Mouse (Mus musculus) megakaryocyte progenitor cell, adult 5-6 weeks (primary cell): ENCODE measurements around the gene Acy3. TPM values are rescaled to one million over a fixed set of nuclear protein-coding genes. Genes with fewer than 3 reads are reported as not detected.
A peak's percentile ranks its signal among the peaks of the same experiment; 100 is the strongest.
"Not testable (repeated sequence)": the region's sequence is repeated elsewhere in the genome, so short reads cannot be mapped to it uniquely, and the experiment has no call there.

Experiments
- ATAC-seq: replicated peaks from 2 replicates; pipeline ENCODE4 v1.8.0; 2016; ENCODE audit warnings: mild to moderate bottlenecking, moderate TSS enrichment, inconsistent platforms; ENCODE audit not compliant: poor library complexity
- total RNA-seq, 2 experiments: library from RNA; stranded (forward) in 1 of 2; stranded (reverse) in 1 of 2; fragments of 157-497, 149-512 nt in 1 of 2; fragments of 200-1000 nt in 1 of 2; gene quantifications; 2 replicates each; pipeline versions ENCODE4 v1.2.3 to v1.2.4; 2015 to 2017

Acy3 gene
- total RNA-seq, 2 experiments from 2014 or later, result 1.2 to 3.4 TPM

DNA sequence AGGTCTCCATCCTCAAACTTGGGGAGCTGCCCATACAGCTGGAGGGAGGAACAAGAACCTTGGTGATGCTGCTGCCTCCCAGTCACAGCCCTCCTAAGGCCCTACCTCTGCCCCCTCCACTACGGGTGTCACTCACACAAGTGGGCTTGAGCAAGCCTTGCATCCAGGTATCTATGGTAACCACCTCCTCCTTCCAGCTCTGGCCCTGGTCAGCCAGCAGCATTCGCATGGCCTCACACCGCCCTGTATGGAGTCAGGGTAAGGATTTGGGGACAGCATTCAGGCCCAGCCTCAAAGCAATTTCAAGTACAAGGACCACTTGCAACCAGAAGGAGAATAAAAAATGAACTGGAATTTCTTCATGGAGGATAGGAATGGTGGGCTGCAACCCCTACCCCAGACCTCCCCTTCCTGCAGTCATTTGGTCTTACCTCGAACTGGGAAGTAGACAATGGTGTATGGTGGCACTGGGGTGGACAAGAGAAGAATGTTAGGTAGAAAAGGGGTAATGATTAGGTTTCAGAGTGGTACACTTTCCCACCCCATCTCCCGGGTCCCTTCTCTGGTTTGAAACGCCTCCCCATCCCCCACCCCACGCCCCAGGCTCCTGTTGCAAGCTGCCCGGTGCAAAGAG, 50.9 kb downstream of the Acy3 start:
- not testable (repeated sequence) for ATAC-seq

- ATAC-seq, result peak; percentile 99
Observed at GRCm38 (mm10) chr19:4037788-4038232, 51.4 kb downstream of the Acy3 start, which contains the start of gene Gstp1. Gene Gstp1 (minus strand): TSS chr19:4037985.

Other genes starting within 250 kb of the Acy3 start
Only the 30 nearest of the 32 such genes appear.
- gene Kmt5b, start 219.1 kb upstream of the Acy3 start, total RNA-seq (2015), result 20.1 and 21.9 TPM in 2 replicates
- gene Kmt5b, start 219.1 kb upstream of the Acy3 start, total RNA-seq (2017), result 29.5 and 42.7 TPM in 2 replicates
- 39.7 and 43.8 TPM in 2 replicates for gene Chka, start 134.8 kb upstream of the Acy3 start, total RNA-seq (2015)
- 38.2 and 39.8 TPM in 2 replicates for gene Chka, start 134.8 kb upstream of the Acy3 start, total RNA-seq (2017)
- gene Tcirg1, start 79.4 kb upstream of the Acy3 start, total RNA-seq (2015), result 122 and 178 TPM in 2 replicates
- gene Tcirg1, start 79.4 kb upstream of the Acy3 start, total RNA-seq (2017), result 208 and 211 TPM in 2 replicates
- 239 and 257 TPM in 2 replicates for gene Ndufs8, start 73.8 kb upstream of the Acy3 start, total RNA-seq (2015)
- 65.6 and 86.1 TPM in 2 replicates for gene Ndufs8, start 73.8 kb upstream of the Acy3 start, total RNA-seq (2017)
- 5.0 and 6.9 TPM in 2 replicates for gene Aldh3b1, start 56.8 kb upstream of the Acy3 start, total RNA-seq (2015)
- gene Aldh3b1, start 56.8 kb upstream of the Acy3 start, total RNA-seq (2017), result 10.5 and 12.6 TPM in 2 replicates
- gene Unc93b1, start 51.4 kb upstream of the Acy3 start, total RNA-seq (2015), result 95.9 and 111 TPM in 2 replicates
- gene Unc93b1, start 51.4 kb upstream of the Acy3 start, total RNA-seq (2017), result 175 and 202 TPM in 2 replicates
- 0.32 and 0.71 TPM in 2 replicates for gene Aldh3b3, start 27.9 kb upstream of the Acy3 start, total RNA-seq (2015)
- gene Aldh3b3, start 27.9 kb upstream of the Acy3 start, total RNA-seq (2017), result 0.04 and 0.27 TPM in 2 replicates
- gene Aldh3b2, start 14.2 kb upstream of the Acy3 start, total RNA-seq (2015), result not detected in 2 replicates
- gene Aldh3b2, start 14.2 kb upstream of the Acy3 start, total RNA-seq (2017), result 0.25 TPM in 1 of 2 replicates, not detected in the other
- not detected in 2 replicates for gene Tbx10, start 6.2 kb downstream of the Acy3 start, total RNA-seq (2015)
- not detected in 2 replicates for gene Tbx10, start 6.2 kb downstream of the Acy3 start, total RNA-seq (2017)
- 15.1 and 16.2 TPM in 2 replicates for gene Nudt8, start 14.0 kb downstream of the Acy3 start, total RNA-seq (2015)
- gene Nudt8, start 14.0 kb downstream of the Acy3 start, total RNA-seq (2017), result 10.4 and 14.4 TPM in 2 replicates
- gene Gm49405, start 14.1 kb downstream of the Acy3 start, total RNA-seq (2015), result 0.57 and 1.5 TPM in 2 replicates
- gene Gm49405, start 14.1 kb downstream of the Acy3 start, total RNA-seq (2017), result 1.5 and 1.9 TPM in 2 replicates
- 1.6 and 2.9 TPM in 2 replicates for gene Doc2g, start 16.7 kb downstream of the Acy3 start, total RNA-seq (2015)
- 1.3 and 2.9 TPM in 2 replicates for gene Doc2g, start 16.7 kb downstream of the Acy3 start, total RNA-seq (2017)
- gene Ndufv1, start 26.2 kb downstream of the Acy3 start, total RNA-seq (2015), result 123 and 135 TPM in 2 replicates
- 223 and 254 TPM in 2 replicates for gene Ndufv1, start 26.2 kb downstream of the Acy3 start, total RNA-seq (2017)
- 264 and 361 TPM in 2 replicates for gene Gstp1, start 51.4 kb downstream of the Acy3 start, total RNA-seq (2015)
- gene Gstp1, start 51.4 kb downstream of the Acy3 start, total RNA-seq (2017), result 79.8 and 88.4 TPM in 2 replicates
- not detected in 2 replicates for gene Gstp2, start 59.5 kb downstream of the Acy3 start, total RNA-seq (2015)
- gene Gstp2, start 59.5 kb downstream of the Acy3 start, total RNA-seq (2017), result not detected in 2 replicates
- 1.4 and 7.5 TPM in 2 replicates for gene Gstp3, start 73.0 kb downstream of the Acy3 start, total RNA-seq (2015)
- 2.2 TPM in 2 replicates for gene Gstp3, start 73.0 kb downstream of the Acy3 start, total RNA-seq (2017)
- gene Cabp2, start 95.0 kb downstream of the Acy3 start, total RNA-seq (2015), result not detected in 2 replicates
- gene Cabp2, start 95.0 kb downstream of the Acy3 start, total RNA-seq (2017), result not detected in 2 replicates
- gene Cdk2ap2, start 110.6 kb downstream of the Acy3 start, total RNA-seq (2015), result 112 and 126 TPM in 2 replicates
- 24.2 and 44.8 TPM in 2 replicates for gene Cdk2ap2, start 110.6 kb downstream of the Acy3 start, total RNA-seq (2017)
- gene Pitpnm1, start 113.4 kb downstream of the Acy3 start, total RNA-seq (2015), result 7.8 and 11.2 TPM in 2 replicates
- 6.8 and 17.2 TPM in 2 replicates for gene Pitpnm1, start 113.4 kb downstream of the Acy3 start, total RNA-seq (2017)
- 61.9 and 66.4 TPM in 2 replicates for gene Aip, start 139.3 kb downstream of the Acy3 start, total RNA-seq (2015)
- 24.4 and 31.1 TPM in 2 replicates for gene Aip, start 139.3 kb downstream of the Acy3 start, total RNA-seq (2017)
- gene Gpr152, start 153.2 kb downstream of the Acy3 start, total RNA-seq (2015), result not detected in 2 replicates
- gene Gpr152, start 153.2 kb downstream of the Acy3 start, total RNA-seq (2017), result 0.10 TPM in 1 of 2 replicates, not detected in the other
- not detected in 2 replicates for gene Cabp4, start 157.5 kb downstream of the Acy3 start, total RNA-seq (2015)
- not detected in 2 replicates for gene Cabp4, start 157.5 kb downstream of the Acy3 start, total RNA-seq (2017)
- 138 and 142 TPM in 2 replicates for gene Coro1b, start 162.0 kb downstream of the Acy3 start, total RNA-seq (2015)
- 66.4 and 83.5 TPM in 2 replicates for gene Coro1b, start 162.0 kb downstream of the Acy3 start, total RNA-seq (2017)
- gene Ptprcap, start 167.0 kb downstream of the Acy3 start, total RNA-seq (2015), result 96.4 and 114 TPM in 2 replicates
- gene Ptprcap, start 167.0 kb downstream of the Acy3 start, total RNA-seq (2017), result 79.5 and 83.5 TPM in 2 replicates
- gene Rps6kb2, start 176.8 kb downstream of the Acy3 start, total RNA-seq (2015), result 21.6 and 22.1 TPM in 2 replicates
- 23.1 and 30.2 TPM in 2 replicates for gene Rps6kb2, start 176.8 kb downstream of the Acy3 start, total RNA-seq (2017)
- 2.2 and 2.4 TPM in 2 replicates for gene Carns1, start 188.9 kb downstream of the Acy3 start, total RNA-seq (2015)
- 1.0 and 2.1 TPM in 2 replicates for gene Carns1, start 188.9 kb downstream of the Acy3 start, total RNA-seq (2017)
- gene Tbc1d10c, start 204.7 kb downstream of the Acy3 start, total RNA-seq (2015), result 39.3 and 46.6 TPM in 2 replicates
- 15.3 and 17.5 TPM in 2 replicates for gene Tbc1d10c, start 204.7 kb downstream of the Acy3 start, total RNA-seq (2017)
- 395 and 413 TPM in 2 replicates for gene Ppp1ca, start 205.5 kb downstream of the Acy3 start, total RNA-seq (2015)
- gene Ppp1ca, start 205.5 kb downstream of the Acy3 start, total RNA-seq (2017), result 482 and 538 TPM in 2 replicates
- 28.0 and 31.0 TPM in 2 replicates for gene Rad9a, start 215.1 kb downstream of the Acy3 start, total RNA-seq (2015)
- gene Rad9a, start 215.1 kb downstream of the Acy3 start, total RNA-seq (2017), result 16.1 and 19.7 TPM in 2 replicates
- 2.8 and 5.0 TPM in 2 replicates for gene Clcf1, start 227.7 kb downstream of the Acy3 start, total RNA-seq (2015)
- 1.3 and 3.0 TPM in 2 replicates for gene Clcf1, start 227.7 kb downstream of the Acy3 start, total RNA-seq (2017)